Mouse (Mus musculus) MEL (cell line): ENCODE measurements around the gene Apba2. TPM values are rescaled to one million over a fixed set of nuclear protein-coding genes. Genes with fewer than 3 reads are reported as not detected.

ENCODE experiments used
- DNase-seq: peaks from one replicate; pipeline ENCODE4 v3.0.0; 2011; ENCODE audit warnings: low read depth, low spot score
- H3K27ac ChIP-seq: 2 replicates; pipeline ENCODE4 v1.5.1; 2012; ENCODE audit warnings: low read depth, mild to moderate bottlenecking, control low read depth, low read length, moderate library complexity; ENCODE audit not compliant: control insufficient read depth
- H3K27me3 ChIP-seq, 2 experiments: fragments of 150-350 bp in 1 of 2; sonication (generic) in 1 of 2; 2 replicates each; pipeline ENCODE4 v1.6.1; 2012; ENCODE audit warnings: low read length in 2 of 2, mild to moderate bottlenecking in 2 of 2, improper control_type of control experiment in 1 of 2, moderate library complexity in 1 of 2; ENCODE audit not compliant: insufficient read depth in 2 of 2, control insufficient read depth in 1 of 2
- H3K36me3 ChIP-seq, 2 experiments: 2 replicates each; pipeline ENCODE4 v1.6.1; 2012 to 2014; ENCODE audit warnings: low read length in 2 of 2, improper control_type of control experiment in 1 of 2, inconsistent platforms in 1 of 2, mild to moderate bottlenecking in 1 of 2; ENCODE audit not compliant: insufficient read depth in 2 of 2, control insufficient read depth in 1 of 2
- H3K4me1 ChIP-seq, 2 experiments: fragments of 150-350 bp in 1 of 2; sonication (generic) in 1 of 2; 2 replicates each; pipeline ENCODE4 v1.6.1; 2012; ENCODE audit warnings: low read length in 2 of 2, improper control_type of control experiment in 1 of 2, mild to moderate bottlenecking in 1 of 2; ENCODE audit not compliant: insufficient read depth in 2 of 2, control insufficient read depth in 1 of 2
- H3K4me3 ChIP-seq, 2 experiments: fragments of 150-350 bp in 1 of 2; sonication (generic) in 1 of 2; 2 replicates each; pipeline ENCODE4 v1.5.1; 2012; ENCODE audit warnings: low read depth in 2 of 2, low read length in 2 of 2, mild to moderate bottlenecking in 2 of 2, moderate library complexity in 2 of 2, control low read depth in 1 of 2, improper control_type of control experiment in 1 of 2; ENCODE audit not compliant: control insufficient read depth in 1 of 2, insufficient read depth in 1 of 2
- H3K79me2 ChIP-seq: 2 replicates; pipeline ENCODE4 v1.6.1; 2012; ENCODE audit warnings: mild to moderate bottlenecking, low read length, moderate library complexity; ENCODE audit not compliant: control insufficient read depth, poor library complexity, insufficient read depth
- H3K9ac ChIP-seq: 2 replicates; pipeline ENCODE4 v1.6.1; 2012; ENCODE audit warnings: low read depth, mild to moderate bottlenecking, control low read depth, low read length, moderate library complexity; ENCODE audit not compliant: control insufficient read depth, poor library complexity, severe bottlenecking
- H3K9me3 ChIP-seq: fragments of 150-350 bp; sonication (generic); replicated peaks from 2 replicates; pipeline ENCODE4 v1.6.1; 2012; ENCODE audit warnings: mild to moderate bottlenecking, low read length, improper control_type of control experiment, moderate library complexity; ENCODE audit not compliant: insufficient read depth
- BHLHE40 ChIP-seq: IDR thresholded peaks from 2 replicates; pipeline ENCODE4 v1.6.1; 2012; ENCODE audit warnings: low read depth, mild to moderate bottlenecking, inconsistent platforms, low read length, improper control_type of control experiment, borderline replicate concordance
- CHD1 ChIP-seq: IDR thresholded peaks from 2 replicates; pipeline ENCODE4 v1.6.1; 2012; ENCODE audit warnings: low read depth, mild to moderate bottlenecking, inconsistent platforms, low read length, improper control_type of control experiment
- E2F4 ChIP-seq: IDR thresholded peaks from 2 replicates; pipeline ENCODE4 v1.6.1; 2011; ENCODE audit warnings: low read depth, low read length, improper control_type of control experiment, borderline replicate concordance
- EP300 ChIP-seq, 2 experiments: IDR thresholded peaks; 2 replicates each; pipeline ENCODE4 v1.6.1; 2011; ENCODE audit warnings: improper control_type of control experiment in 2 of 2, low read length in 2 of 2, low read depth in 1 of 2, mild to moderate bottlenecking in 1 of 2
- ETS1 ChIP-seq: IDR thresholded peaks from 2 replicates; pipeline ENCODE4 v1.6.1; 2012; ENCODE audit warnings: low read depth, mild to moderate bottlenecking, inconsistent platforms, low read length, improper control_type of control experiment, moderate library complexity
- GATA1 ChIP-seq: IDR thresholded peaks from 2 replicates; pipeline ENCODE4 v1.6.1; 2011; ENCODE audit warnings: low read depth, low read length, improper control_type of control experiment
- HCFC1 ChIP-seq: IDR thresholded peaks from 2 replicates; pipeline ENCODE4 v1.6.1; 2012; ENCODE audit warnings: low read depth, mild to moderate bottlenecking, inconsistent platforms, low read length, improper control_type of control experiment, moderate library complexity
- JUND ChIP-seq: IDR thresholded peaks from 2 replicates; pipeline ENCODE4 v1.6.1; 2011; ENCODE audit warnings: low read depth, mild to moderate bottlenecking, improper control_type of control experiment, low read length
- KAT2A ChIP-seq: conservative IDR thresholded peaks from 2 replicates; pipeline ENCODE4 v1.6.1; 2012; ENCODE audit warnings: low read depth, low read length, improper control_type of control experiment, inconsistent platforms
- MAFK ChIP-seq: IDR thresholded peaks from 2 replicates; pipeline ENCODE4 v1.6.1; 2011; ENCODE audit warnings: low read depth, mild to moderate bottlenecking, low read length, improper control_type of control experiment, borderline replicate concordance
- MYB ChIP-seq: IDR thresholded peaks from 2 replicates; pipeline ENCODE4 v1.6.1; 2011; ENCODE audit warnings: mild to moderate bottlenecking, low read depth, low read length, improper control_type of control experiment
- NRF1 ChIP-seq: IDR thresholded peaks from 2 replicates; pipeline ENCODE4 v1.6.1; 2014; ENCODE audit warnings: low read depth, mild to moderate bottlenecking, inconsistent platforms, low read length, improper control_type of control experiment, moderate library complexity; ENCODE audit not compliant: poor library complexity, insufficient read depth, severe bottlenecking
- POLR2AphosphoS2 ChIP-seq: IDR thresholded peaks from 2 replicates; pipeline ENCODE4 v1.6.1; 2011; ENCODE audit warnings: low read length, improper control_type of control experiment
- POLR2AphosphoS5 ChIP-seq: IDR thresholded peaks from 2 replicates; pipeline ENCODE4 v1.6.1; 2012; ENCODE audit warnings: low read depth, borderline replicate concordance, mild to moderate bottlenecking, inconsistent platforms, low read length, moderate library complexity, mixed read lengths
- RAD21 ChIP-seq: IDR thresholded peaks from 2 replicates; pipeline ENCODE4 v1.6.1; 2011; ENCODE audit warnings: mild to moderate bottlenecking, low read depth, low read length, improper control_type of control experiment
- SMC3 ChIP-seq: IDR thresholded peaks from 2 replicates; pipeline ENCODE4 v1.6.1; 2011; ENCODE audit warnings: low read depth, low read length, improper control_type of control experiment
- TAL1 ChIP-seq: IDR thresholded peaks from 2 replicates; pipeline ENCODE4 v1.6.1; 2012; ENCODE audit warnings: mild to moderate bottlenecking, inconsistent platforms, low read length, moderate library complexity, mixed read lengths
- USF1 ChIP-seq: IDR thresholded peaks from 2 replicates; pipeline ENCODE4 v1.6.1; 2014; ENCODE audit warnings: low read depth, mild to moderate bottlenecking, inconsistent platforms, low read length, improper control_type of control experiment, moderate library complexity
- USF2 ChIP-seq, 2 experiments: IDR thresholded peaks; 2 replicates each; pipeline ENCODE4 v1.6.1; 2011 to 2012; ENCODE audit warnings: improper control_type of control experiment in 2 of 2, low read length in 2 of 2, borderline replicate concordance in 1 of 2, inconsistent platforms in 1 of 2, low read depth in 1 of 2, mild to moderate bottlenecking in 1 of 2; ENCODE audit not compliant: insufficient read depth in 1 of 2
- ZC3H11A ChIP-seq: IDR thresholded peaks from 2 replicates; pipeline ENCODE4 v1.6.1; 2012; ENCODE audit warnings: low read depth, mild to moderate bottlenecking, inconsistent platforms, low read length, improper control_type of control experiment
- ZMIZ1 ChIP-seq: IDR thresholded peaks from 2 replicates; pipeline ENCODE4 v1.6.1; 2012; ENCODE audit warnings: low read depth, mild to moderate bottlenecking, inconsistent platforms, low read length, improper control_type of control experiment, moderate library complexity
- polyA plus RNA-seq, 2 experiments: library from polyadenylated mRNA; stranded (reverse) in 1 of 2; unstranded in 1 of 2; fragments of >175 nt in 1 of 2; fragments of >200 nt in 1 of 2; gene quantifications; 2 replicates each; pipeline versions ENCODE4 v1.2.1 to v1.2.4; 2012; ENCODE audit warnings: low replicate concordance in 2 of 2, low read depth in 1 of 2; ENCODE audit not compliant: insufficient read length in 2 of 2, insufficient read depth in 1 of 2, missing spikeins in 1 of 2
- total RNA-seq: library from RNA; depleted of rRNA; stranded (reverse); fragments of 300-350 nt; gene quantifications from 2 replicates; pipeline ENCODE4 v1.2.3, GENCODE M21; 2012

Gene Apba2
- total and polyA plus RNA-seq, 3 experiments, result not detected

DNA sequence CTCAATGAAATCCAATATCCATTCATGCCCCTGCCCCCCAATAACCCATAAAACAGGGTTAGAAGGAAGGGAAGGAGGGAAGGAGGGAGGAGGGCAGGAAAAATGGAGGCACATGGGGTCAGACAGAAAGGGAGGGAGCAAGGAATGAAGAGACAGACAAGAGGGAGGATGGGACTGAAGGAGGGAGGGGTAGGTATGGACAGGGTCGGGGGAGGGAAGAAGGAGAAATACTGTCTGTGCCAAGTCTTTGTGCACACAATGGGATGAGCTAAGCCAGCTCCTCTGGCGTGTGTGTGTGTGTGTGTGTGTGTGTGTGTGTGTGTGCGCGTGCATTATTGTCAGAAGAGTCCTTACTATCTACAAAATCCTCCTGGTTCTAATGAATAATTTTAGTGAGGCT is 183.4 kb downstream of the Apba2 start:
- Histone ChIP-seq H3K4me1 (no peaks in the 10 kb centered on the region), H3K9me3 (no peaks in the 10 kb centered on the region), H3K79me2 (no peaks in the 10 kb centered on the region), H3K9ac (no peak overlapping the region), H3K4me3 (no peak overlapping the region), H3K36me3 (no peaks in the 10 kb centered on the region), H3K27ac (no peak overlapping the region), H3K27me3 (no peaks in the 10 kb centered on the region)
- no peak for DNase-seq
- TF ChIP-seq BHLHE40 (no peak), CHD1 (no peak), USF1 (no peak), KAT2A (no peak), JUND (no peak), NRF1 (no peak), MAFK (no peak), ETS1 (no peak)

DNA sequence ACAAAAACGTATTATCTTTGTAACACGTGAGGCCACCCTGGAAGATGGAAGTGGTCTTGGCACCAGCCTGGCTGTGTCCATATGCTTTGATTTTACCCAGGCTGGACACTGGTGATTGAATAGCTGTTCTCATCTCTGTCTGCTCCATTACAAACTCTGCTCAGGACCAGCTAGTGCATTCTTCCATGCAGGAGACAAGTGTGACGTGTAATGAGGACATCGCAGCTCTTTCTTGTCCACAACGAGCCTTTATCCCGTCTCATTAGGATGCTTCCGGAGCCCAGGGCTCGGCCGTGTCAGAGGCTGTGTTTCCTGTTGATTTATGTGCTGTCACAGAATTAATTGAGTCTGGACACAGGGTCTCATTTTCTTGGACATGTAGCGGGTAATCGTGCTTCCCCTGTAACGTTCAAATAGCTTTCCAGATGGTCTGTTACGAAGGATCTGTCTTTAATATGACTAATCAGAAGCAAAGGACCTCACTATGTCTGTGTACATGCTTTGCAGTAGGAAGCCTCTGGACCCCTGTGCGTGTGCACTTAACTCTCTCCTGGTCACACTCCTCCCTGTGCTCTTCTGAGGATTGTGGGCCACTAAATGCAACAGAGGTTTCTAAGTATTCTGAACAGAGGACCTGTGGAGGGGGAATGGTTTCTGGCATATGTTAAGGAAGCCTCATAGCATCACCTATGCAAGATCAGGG is 186.8 kb downstream of the Apba2 start:
- Histone ChIP-seq H3K27ac (no peak overlapping the region), H3K4me1 (no peaks in the 10 kb centered on the region), H3K9ac (no peak overlapping the region), H3K36me3 (no peaks in the 10 kb centered on the region), H3K9me3 (no peaks in the 10 kb centered on the region), H3K27me3 (no peaks in the 10 kb centered on the region), H3K79me2 (no peaks in the 10 kb centered on the region), H3K4me3 (no peak overlapping the region)
- DNase-seq, result no peak
- no peak for TF ChIP-seq KAT2A
- TF ChIP-seq ZMIZ1, result no peak
- no peak for TF ChIP-seq ETS1
- TF ChIP-seq GATA1, result no peak
- no peak for TF ChIP-seq POLR2AphosphoS2
- no peak for TF ChIP-seq RAD21
- no peak for TF ChIP-seq EP300 (IDR thresholded peaks at IDR 0.05; ENCODE audit: low read depth in 1 of 2, low read length in 2 of 2)
- no peak for TF ChIP-seq TAL1
- TF ChIP-seq HCFC1, result no peak
- TF ChIP-seq POLR2AphosphoS5, result no peak
- TF ChIP-seq USF2 (IDR thresholded peaks at IDR 0.05; ENCODE audit: borderline replicate concordance in 1 of 2, insufficient read depth in 1 of 2, low read depth in 1 of 2, low read length in 2 of 2), result no peak
- TF ChIP-seq MYB, result no peak
- TF ChIP-seq ZC3H11A, result no peak
- TF ChIP-seq E2F4, result no peak
- TF ChIP-seq SMC3, result no peak
